ENCODE assay signal across 21 mouse cellular contexts in genomic region chr9:95566394-95566793, GRCm38 (mm10). TPM values are rescaled to one million over a fixed set of nuclear protein-coding genes. Genes with fewer than 3 reads are reported as not detected.
A peak's percentile ranks its signal among the peaks of the same experiment; 100 is the strongest.
DNase-seq lines count a peak whose midpoint lies in the region; ATAC-seq and TF ChIP-seq lines count a peak whose summit lies in the region.
"Had no signal": no experiment of that assay in that cellular context is flagged by ENCODE, and none has a peak within 500 bp of the region (broad histone marks: within the 10 kb centered on the region; RNA-seq: fewer than 3 reads in every experiment).

No protein-coding gene starts in this region.

- TF ChIP-seq POLR2A in liver, adult 2 months (IDR thresholded peaks at IDR 0.05; ENCODE audit: extremely low read depth, insufficient read depth, low read length), result no peak
- no peak for TF ChIP-seq POLR2A in CH12.LX (IDR thresholded peaks at IDR 0.05; ENCODE audit: low read depth, low read length)

- H3K9me3 ChIP-seq in CH12.LX (replicated peaks; ENCODE audit: low read length), result no peaks in the 10 kb centered on the region
- H3K9me3 ChIP-seq in hindbrain, embryonic 16.5 days (ENCODE audit: control insufficient read depth, low read length), result no peaks in the 10 kb centered on the region
- H3K9me3 ChIP-seq: forebrain, embryonic 10.5 days; forebrain, embryonic 13.5 days; G1E; heart, embryonic 13.5 days had no signal

- peaks cover 24% of the 10 kb centered on the region for H3K36me3 ChIP-seq in liver, adult 2 months (ENCODE audit: control insufficient read depth, insufficient read depth, low read length)
- H3K36me3 ChIP-seq in CH12.LX (replicated peaks in 1 of 2; ENCODE audit: control insufficient read depth in 1 of 2, insufficient read depth in 1 of 2, low read length in 1 of 2), result no peaks in the 10 kb centered on the region
- no peaks in the 10 kb centered on the region for H3K36me3 ChIP-seq in hindbrain, embryonic 16.5 days (ENCODE audit: control insufficient read depth, insufficient read depth, low read length)
- H3K36me3 ChIP-seq: forebrain, embryonic 10.5 days; G1E; heart, embryonic 13.5 days had no signal

- H3K4me2 ChIP-seq in CH12.LX (ENCODE audit: insufficient read depth, low read depth, poor library complexity, severe bottlenecking), result no peak overlapping the region
- no peak overlapping the region for H3K4me2 ChIP-seq in hindbrain, embryonic 16.5 days (ENCODE audit: low read length)
- H3K4me2 ChIP-seq: forebrain, embryonic 13.5 days; heart, embryonic 13.5 days; hindbrain, embryonic 14.5 days had no signal

- no peak for TF ChIP-seq RAD21 in CH12.LX (IDR thresholded peaks at IDR 0.05; ENCODE audit: low read depth, low read length)

- ATAC-seq in megakaryocyte, adult 5-6 weeks (ENCODE audit: poor library complexity, severe bottlenecking), result peak; percentile 38; the same call in 1 of the 2 replicates
- no peak for ATAC-seq in hindbrain, embryonic 16.5 days
- ATAC-seq in activated CD4-positive, CD25-positive, alpha-beta regulatory T cell, adult 4 months, result no peak
- ATAC-seq: forebrain, embryonic 13.5 days; forebrain, postnatal 0 days; intestine, postnatal 0 days had no signal

- peaks cover 10% of the 10 kb centered on the region; the same call in 1 of the 2 replicates for H3K79me2 ChIP-seq in liver, adult 2 months (ENCODE audit: control insufficient read depth, insufficient read depth, low read length)
- H3K79me2 ChIP-seq in CH12.LX (replicated peaks; ENCODE audit: control insufficient read depth, extremely low read depth, insufficient read depth, poor library complexity, severe bottlenecking), result no peaks in the 10 kb centered on the region

- in situ Hi-C loops in CH12.LX (cut with MboI; ENCODE audit: low pct_ligation_motif_present, low pct_unique_long_range_greater_than_20kb, low sequenced_read_pairs), result no loop called here

- H3K27me3 ChIP-seq in liver, adult 2 months (ENCODE audit: control insufficient read depth, insufficient read depth, low read length), result no peaks in the 10 kb centered on the region
- no peaks in the 10 kb centered on the region for H3K27me3 ChIP-seq in CH12.LX (replicated peaks)
- no peaks in the 10 kb centered on the region for H3K27me3 ChIP-seq in hindbrain, embryonic 16.5 days (replicated peaks; ENCODE audit: control insufficient read depth, insufficient read depth, low read length)

- no peak overlapping the region for H3K9ac ChIP-seq in liver, adult 2 months (ENCODE audit: low read depth, low read length)
- no peak overlapping the region for H3K9ac ChIP-seq in CH12.LX (ENCODE audit: insufficient read depth, low read depth)
- no peak overlapping the region for H3K9ac ChIP-seq in hindbrain, embryonic 16.5 days (ENCODE audit: low read depth, low read length)
- H3K9ac ChIP-seq: forebrain, embryonic 13.5 days; forebrain, postnatal 0 days; heart, embryonic 13.5 days; hindbrain, embryonic 14.5 days had no signal

- H3K27ac ChIP-seq in liver, adult 2 months (replicated peaks; ENCODE audit: insufficient read depth, low read depth, low read length), result peak overlapping the region; percentile 48
- no peak overlapping the region for H3K27ac ChIP-seq in CH12.LX (ENCODE audit: insufficient read depth, low read depth)
- no peak overlapping the region for H3K27ac ChIP-seq in hindbrain, embryonic 16.5 days (ENCODE audit: low read depth, low read length)
- H3K27ac ChIP-seq: forebrain, embryonic 10.5 days; forebrain, embryonic 13.5 days; heart, embryonic 13.5 days; hindbrain, embryonic 14.5 days had no signal

- no peak for DNase-seq in liver, adult 2 months (ENCODE audit: extremely low read depth, low read depth, low spot score)
- DNase-seq in liver (no peak), A20 (ENCODE audit: low read depth, low spot score) (peak; percentile 50), CH12.LX (ENCODE audit: extremely low read depth) (peak; percentile 29)
- DNase-seq: adrenal gland, adult 8-10 months; adrenal gland, postnatal 25 days; cerebellum, adult 8-10 months; forebrain, postnatal 0 days; gastrocnemius, adult 2 months; gastrocnemius, postnatal 14 days; heart, postnatal 14 days; heart, postnatal 4 days had no signal

- peaks cover 12% of the 10 kb centered on the region for H3K4me1 ChIP-seq in liver, adult 2 months (ENCODE audit: control insufficient read depth, insufficient read depth, low read length)
- peaks cover 6 to 27% of the 10 kb centered on the region in 2 experiments; a peak in 3 of 4 replicates for H3K4me1 ChIP-seq in CH12.LX (ENCODE audit: control insufficient read depth in 1 of 2, insufficient read depth in 2 of 2)
- peaks cover 8% of the 10 kb centered on the region for H3K4me1 ChIP-seq in hindbrain, embryonic 16.5 days (ENCODE audit: control insufficient read depth, insufficient read depth, low read depth, low read length)
- H3K4me1 ChIP-seq: forebrain, embryonic 13.5 days had no signal

- dilution Hi-C loops in CH12.LX (cut with MboI; ENCODE audit: extremely low pct_ligation_motif_present, extremely low pct_unique_long_range_greater_than_20kb, low sequenced_read_pairs), result no loop called here

- peak; percentile 76 for TF ChIP-seq EP300 in CH12.LX (IDR thresholded peaks at IDR 0.05; ENCODE audit: low read length)

- no peak overlapping the region for H3K4me3 ChIP-seq in liver, adult 2 months (ENCODE audit: insufficient read depth, low read depth, low read length)
- H3K4me3 ChIP-seq in CH12.LX (replicated peaks in 1 of 3; ENCODE audit: low read depth in 2 of 3, low read length in 2 of 3, poor library complexity in 1 of 3), result no peak overlapping the region
- H3K4me3 ChIP-seq in hindbrain, embryonic 16.5 days (ENCODE audit: low read length), result no peak overlapping the region
- H3K4me3 ChIP-seq: forebrain, embryonic 10.5 days; forebrain, embryonic 13.5 days; gastrocnemius, adult 2 months; heart, embryonic 13.5 days had no signal

- TF ChIP-seq CTCF in liver, adult 2 months (IDR thresholded peaks at IDR 0.05; ENCODE audit: low read depth, low read length), result no peak
- no peak for TF ChIP-seq CTCF in CH12.LX (conservative IDR thresholded peaks at IDR 0.05 in 1 of 2, IDR thresholded peaks at IDR 0.05 in 1 of 2; ENCODE audit: low read depth in 2 of 2, low read length in 2 of 2)

- 74% methylated on average over 10 of the region's 10 CpGs for WGBS in liver, adult 2 months
- WGBS in hindbrain, embryonic 16.5 days, result 89% methylated on average over 10 of the region's 10 CpGs

TF ChIP-seq in CH12.LX, 34 proteins besides CTCF, POLR2A, EP300 and RAD21 (continues in another document):
- TF ChIP-seq SMC3 (IDR thresholded peaks at IDR 0.05; ENCODE audit: low read depth, low read length), result no peak
- TF ChIP-seq TCF12 (IDR thresholded peaks at IDR 0.05; ENCODE audit: low read depth, low read length), result no peak
- 0 out of 2 replicates have a peak, but pooled peaks have one; percentile 41 for TF ChIP-seq MYC (IDR thresholded peaks at IDR 0.05; ENCODE audit: low read depth, low read length)
- no peak for TF ChIP-seq ZC3H11A (IDR thresholded peaks at IDR 0.05; ENCODE audit: low read depth, low read length)
- TF ChIP-seq ZMIZ1 (IDR thresholded peaks at IDR 0.05; ENCODE audit: low read depth, low read length), result no peak
- TF ChIP-seq USF2 (conservative IDR thresholded peaks at IDR 0.05; ENCODE audit: low read depth, low read length), result no peak
- TF ChIP-seq UBTF (IDR thresholded peaks at IDR 0.05; ENCODE audit: low read depth, low read length), result no peak
- no peak for TF ChIP-seq NELFE (IDR thresholded peaks at IDR 0.05; ENCODE audit: low read depth, low read length)
- TF ChIP-seq ZKSCAN1 (IDR thresholded peaks at IDR 0.05; ENCODE audit: borderline replicate concordance, low read depth, low read length), result no peak
- TF ChIP-seq MAZ (IDR thresholded peaks at IDR 0.05; ENCODE audit: low read depth, low read length), result no peak
- TF ChIP-seq E2F4 (IDR thresholded peaks at IDR 0.05; ENCODE audit: insufficient replicate concordance, low read depth, low read length), result no peak
- no peak for TF ChIP-seq MAFK (IDR thresholded peaks at IDR 0.05; ENCODE audit: insufficient replicate concordance, low read length)
- TF ChIP-seq MAX (IDR thresholded peaks at IDR 0.05; ENCODE audit: low read length), result no peak
- TF ChIP-seq CHD1 (IDR thresholded peaks at IDR 0.05; ENCODE audit: low read depth, low read length), result no peak
- peak; percentile 90 for TF ChIP-seq IRF4 (IDR thresholded peaks at IDR 0.05; ENCODE audit: low read depth, low read length)
- TF ChIP-seq BHLHE40 (IDR thresholded peaks at IDR 0.05; ENCODE audit: low read depth, low read length), result no peak
- no peak for TF ChIP-seq ELF1 (IDR thresholded peaks at IDR 0.05; ENCODE audit: low read depth, low read length)
- no peak for TF ChIP-seq USF1 (IDR thresholded peaks at IDR 0.05; ENCODE audit: low read depth, low read length)
- peak; percentile 94 for TF ChIP-seq ZNF384 (IDR thresholded peaks at IDR 0.05; ENCODE audit: low read depth, low read length)
- TF ChIP-seq KAT2A (IDR thresholded peaks at IDR 0.05; ENCODE audit: insufficient replicate concordance, low read length), result no peak
- TF ChIP-seq JUN (IDR thresholded peaks at IDR 0.05; ENCODE audit: insufficient read depth, low read depth, low read length), result no peak
- no peak for TF ChIP-seq POLR2AphosphoS2 (IDR thresholded peaks at IDR 0.05; ENCODE audit: low read depth, low read length)
- TF ChIP-seq CHD2 (IDR thresholded peaks at IDR 0.05; ENCODE audit: low read length), result no peak

RNA-seq across cellular contexts. Expression of gene Paqr9, which starts 6.9 kb away (rescaled TPM):
- total RNA-seq in liver, adult 2 months (2014; rRNA removed), result 56.1 and 56.8 TPM in 2 replicates
- polyA plus RNA-seq in liver, adult 2 months (2012; rRNA removed), result 107 and 154 TPM in 2 replicates
- total RNA-seq in CH12.LX (2012; rRNA removed) (not detected in 2 replicates), CH12.LX (2014; rRNA removed) (not detected in 2 replicates)
- not detected in 2 replicates for polyA plus RNA-seq in CH12.LX (2012; ENCODE audit: insufficient read length, low read depth)
- 0.38 and 0.84 TPM in 2 replicates for total RNA-seq in megakaryocyte, adult 5-6 weeks (2015)
- total RNA-seq in megakaryocyte, adult 5-6 weeks (2017), result 0.37 and 1.7 TPM in 2 replicates
- 5.0 and 6.1 TPM in 2 replicates for polyA plus RNA-seq in hindbrain, embryonic 16.5 days (2015; fragmentation: Nextera tagmentation; extraction: Ambion mirVana)
- under 1 TPM in 1 of 2 experiments, not detected in 1; 0.06 TPM for polyA plus RNA-seq in activated CD4-positive, CD25-positive, alpha-beta regulatory T cell, adult 4 months (2017; shearing (Covaris generic))
- polyA plus RNA-seq: G1E had no signal

RNA-seq across cellular contexts. Expression of gene U2surp, which starts 54.6 kb away (rescaled TPM):
- 18.1 and 21.8 TPM in 2 replicates for total RNA-seq in liver, adult 2 months (2014; rRNA removed)
- polyA plus RNA-seq in liver, adult 2 months (2012; rRNA removed), result 1.5 and 1.7 TPM in 2 replicates
- total RNA-seq in CH12.LX (2012; rRNA removed), result 46.5 and 64.0 TPM in 2 replicates
- total RNA-seq in CH12.LX (2014; rRNA removed), result 87.7 and 121 TPM in 2 replicates
- 100 and 103 TPM in 2 replicates for polyA plus RNA-seq in CH12.LX (2012; ENCODE audit: insufficient read length, low read depth)
- 59.0 and 60.7 TPM in 2 replicates for total RNA-seq in megakaryocyte, adult 5-6 weeks (2015)
- total RNA-seq in megakaryocyte, adult 5-6 weeks (2017), result 119 and 130 TPM in 2 replicates
- polyA plus RNA-seq in hindbrain, embryonic 16.5 days (2015; fragmentation: Nextera tagmentation; extraction: Ambion mirVana), result 107 and 108 TPM in 2 replicates
- 100 to 1,000 TPM; 173 to 228 TPM for polyA plus RNA-seq in activated CD4-positive, CD25-positive, alpha-beta regulatory T cell, adult 4 months (2017; shearing (Covaris generic))

Comparison
In these comparisons a context has a peak if more than half of its experiments do, and no peak if none do; other contexts are left out.
1. DNase-seq: peak in A20 (single experiment) and CH12.LX (single experiment); none in liver, adult 2 months (single experiment) and liver (single experiment).
2. RNA of gene Paqr9, which starts 6.9 kb away (polyA plus RNA-seq): 107 to 154 TPM in liver, adult 2 months; 5.0 to 6.1 TPM in hindbrain, embryonic 16.5 days, 0.06 TPM in activated CD4-positive, CD25-positive, alpha-beta regulatory T cell, adult 4 months and not detected in CH12.LX; every median in the first group is over 10 times any median in the second.
3. RNA of gene U2surp, which starts 54.6 kb away (polyA plus RNA-seq): 173 to 228 TPM in activated CD4-positive, CD25-positive, alpha-beta regulatory T cell, adult 4 months, 107 to 108 TPM in hindbrain, embryonic 16.5 days and 100 to 103 TPM in CH12.LX; 1.5 to 1.7 TPM in liver, adult 2 months; every median in the first group is over 10 times any median in the second.